Mouse (Mus musculus): ENCODE results near the gene Tjp2.
A peak's percentile ranks its signal among the peaks of the same experiment; 100 is the strongest.

The Tjp2 gene

GRCm38 (mm10) chr19:24176692-24177091, 48.1 kb downstream of the Tjp2 start:
- no peak for DNase-seq

- DNase-seq, result no peak
These were observed 49.9 kb downstream of the Tjp2 start for GRCm38 (mm10) chr19:24174896-24175295.

DNA sequence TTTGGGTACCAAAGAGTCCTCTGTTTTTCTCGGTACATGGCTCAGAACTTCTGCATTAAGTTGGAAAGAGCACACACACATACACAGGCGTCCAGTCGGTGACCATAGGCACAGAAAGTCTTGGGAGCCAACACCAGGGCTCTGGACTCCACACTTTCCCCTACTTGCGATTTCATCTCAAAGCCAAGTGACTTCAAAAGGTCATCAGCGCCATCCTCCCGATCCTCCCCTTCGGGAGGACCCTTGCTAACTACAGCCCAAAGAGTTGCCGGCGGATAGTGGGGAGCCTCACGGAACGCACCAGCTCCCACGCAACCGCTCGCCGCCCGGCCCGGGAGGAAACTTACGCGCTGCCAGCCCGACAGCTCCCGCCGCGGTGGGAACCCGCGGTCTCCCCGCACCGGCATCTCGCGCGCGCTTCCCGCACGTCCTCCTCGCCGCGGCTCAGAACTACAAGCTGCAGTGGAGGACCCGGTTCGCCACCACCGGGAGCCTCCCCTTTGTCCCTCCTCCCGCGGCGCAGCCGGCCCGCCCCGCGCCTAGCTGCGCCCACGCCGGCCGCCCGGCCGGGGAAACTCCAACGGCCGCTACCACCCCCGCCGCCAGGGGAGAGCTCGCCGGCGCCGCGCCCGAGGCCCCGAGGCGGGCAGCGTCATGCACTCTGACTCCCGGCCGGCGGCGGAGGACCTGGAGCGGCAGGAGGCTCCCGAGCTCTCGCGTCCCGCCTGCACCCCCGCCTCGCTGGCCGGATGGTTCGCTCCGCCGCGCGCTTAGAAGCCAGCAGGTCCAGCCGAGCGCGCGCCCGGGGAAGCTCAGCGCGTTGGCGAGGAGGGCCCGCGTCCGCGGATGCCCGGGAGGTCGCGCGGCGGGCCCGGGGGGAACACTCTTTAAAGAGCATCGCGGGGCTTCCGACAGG, 51.0 kb downstream of the Tjp2 start:
- peak; percentile 99 for DNase-seq

GRCm38 (mm10) chr19:24173020-24173419, 51.8 kb downstream of the Tjp2 start:
- no peak for DNase-seq

DNA sequence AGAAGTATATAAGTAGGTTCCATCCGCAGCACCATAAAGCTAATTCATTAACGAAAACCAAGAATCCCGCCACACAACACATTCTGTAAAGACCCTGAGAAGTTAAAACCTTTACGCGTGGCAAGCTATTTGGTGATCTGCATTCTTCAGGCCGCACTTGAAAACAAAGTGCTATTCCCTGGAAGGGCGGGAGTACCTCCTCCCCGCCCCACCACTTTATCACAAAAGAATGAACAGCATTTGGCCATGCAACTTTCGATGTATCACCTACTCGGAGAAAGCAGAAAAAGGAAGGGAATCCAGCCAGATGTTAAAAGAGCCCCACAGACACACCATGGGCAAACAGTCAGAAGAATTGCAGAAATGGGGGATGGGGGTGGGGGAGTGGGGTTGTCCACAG, 56.3 kb downstream of the Tjp2 start:
- DNase-seq, result no peak

DNA sequence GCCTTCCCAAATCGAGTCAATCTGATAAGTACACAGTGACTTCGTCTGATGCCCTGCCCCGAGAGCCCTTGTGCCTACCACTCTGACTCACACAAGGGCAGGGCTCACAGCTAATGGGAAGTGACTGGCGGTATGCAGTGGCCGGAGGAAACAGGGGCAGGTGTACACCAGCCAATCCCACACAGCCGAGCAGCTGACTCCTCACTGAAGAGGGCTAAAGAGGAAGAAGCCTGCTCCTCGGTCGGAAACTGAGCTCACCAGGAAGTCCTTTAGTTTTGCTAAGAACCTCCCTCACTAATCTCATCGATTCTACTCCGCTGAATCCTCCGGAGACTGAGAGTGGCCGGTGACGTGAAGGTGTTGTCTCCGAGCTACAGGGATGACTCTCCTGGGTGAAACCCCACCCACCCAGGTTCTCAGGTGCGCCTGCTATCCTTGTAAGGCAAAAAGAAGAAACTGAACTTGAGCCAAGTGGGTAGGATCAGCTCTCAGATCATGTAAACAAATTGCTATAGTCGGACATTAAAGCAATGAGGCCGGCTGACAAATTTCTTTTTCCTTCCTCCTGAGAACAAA, 58.2 kb downstream of the Tjp2 start:
- DNase-seq, result peak; percentile 76

DNA sequence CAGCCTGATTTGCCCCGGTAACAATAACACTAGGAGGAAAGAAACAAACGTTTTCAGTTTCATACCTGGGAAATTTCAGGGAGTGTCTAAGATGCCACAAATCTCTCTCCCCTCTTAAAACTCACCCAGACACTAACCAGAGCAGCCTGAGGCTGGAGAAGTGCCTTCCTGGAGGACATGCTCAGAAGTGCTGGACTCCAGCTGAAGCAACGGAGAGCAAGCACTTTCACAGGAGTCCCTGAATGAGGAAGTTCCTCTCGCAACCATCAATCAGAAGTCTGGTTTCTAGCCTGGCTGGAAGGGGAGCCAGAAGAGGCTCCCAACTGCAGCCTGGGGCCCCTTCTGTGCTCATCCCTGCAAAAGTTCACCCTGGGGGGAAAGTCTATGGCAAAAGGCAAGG, 60.9 kb downstream of the Tjp2 start:
- DNase-seq, result no peak

DNA sequence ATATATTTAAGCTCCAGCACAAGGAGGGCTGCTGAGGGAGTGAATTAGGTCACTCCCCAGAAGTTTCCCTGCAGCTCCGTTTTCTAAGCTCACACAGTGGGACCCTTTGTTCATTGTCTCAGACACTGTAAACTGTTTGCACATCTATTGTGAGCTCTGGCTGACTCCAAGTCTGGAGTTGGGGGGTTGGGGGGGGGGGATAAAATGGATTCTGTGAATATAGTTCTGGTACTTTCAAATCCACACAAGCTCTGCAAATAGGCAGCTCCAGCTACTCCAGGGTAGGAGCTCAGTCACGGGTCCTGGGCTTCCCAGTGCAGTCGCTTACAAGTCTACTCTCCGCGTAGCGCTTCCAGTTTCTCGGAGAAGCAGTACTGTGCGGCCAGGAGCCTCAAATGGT, 64.4 kb downstream of the Tjp2 start:
- DNase-seq, result peak; percentile 95

DNA sequence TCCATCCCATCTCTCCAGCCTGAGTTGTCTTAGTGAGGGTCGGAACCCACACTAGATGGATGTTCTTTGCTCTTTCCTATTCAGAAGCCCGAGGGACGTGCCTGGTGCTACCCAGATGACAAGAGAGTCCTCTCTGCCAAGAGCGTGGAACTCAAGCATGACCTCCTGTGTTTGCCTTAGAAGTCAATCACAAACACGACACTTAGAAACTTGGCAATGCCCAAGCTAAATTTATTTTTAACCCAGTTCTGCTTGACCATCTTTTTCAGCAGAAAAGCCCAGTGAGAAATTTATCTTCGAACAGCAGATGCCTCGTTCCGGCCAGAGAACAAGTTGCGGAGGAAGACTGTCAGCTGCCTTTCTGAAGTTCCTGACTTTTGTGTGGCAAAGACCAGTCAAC, 65.1 kb downstream of the Tjp2 start:
- DNase-seq, result peak; percentile 55

- no peak for DNase-seq
These were observed 65.5 kb downstream of the Tjp2 start for GRCm38 (mm10) chr19:24159334-24159733.

- DNase-seq, result no peak
These were observed 68.8 kb downstream of the Tjp2 start for GRCm38 (mm10) chr19:24156067-24156455.

DNA sequence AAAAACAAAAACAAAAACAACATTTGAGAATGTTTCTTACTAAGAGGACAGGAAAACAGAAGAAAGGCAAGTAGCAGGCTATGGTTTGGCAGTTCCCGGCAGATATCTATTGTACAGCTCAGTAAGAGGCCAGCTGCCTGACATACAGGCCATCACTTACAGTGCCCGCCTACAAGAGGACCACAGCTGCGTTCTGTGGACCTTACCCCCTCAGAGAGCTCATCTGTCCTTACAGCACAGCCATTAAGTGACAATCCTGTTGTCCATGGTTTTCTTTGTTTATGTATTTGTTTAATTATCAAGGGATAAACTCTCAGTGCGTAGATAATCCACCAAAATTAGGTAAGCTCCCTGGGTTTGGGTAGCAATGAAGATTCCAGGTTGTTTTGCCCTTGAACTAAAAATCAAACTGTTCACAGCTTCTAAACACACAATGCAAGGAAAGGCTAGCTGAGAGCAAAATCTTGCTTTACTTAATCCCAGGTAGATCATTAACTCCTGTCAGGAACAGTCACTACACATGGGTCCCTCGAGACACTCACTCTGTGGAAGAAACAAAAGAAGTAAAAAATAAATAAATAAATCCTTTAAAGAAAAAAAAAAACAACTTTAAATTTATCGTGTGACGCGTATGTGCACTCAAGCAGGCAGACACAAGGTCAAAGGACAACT, 69.3 kb downstream of the Tjp2 start:
- peak; percentile 30 for DNase-seq

DNA sequence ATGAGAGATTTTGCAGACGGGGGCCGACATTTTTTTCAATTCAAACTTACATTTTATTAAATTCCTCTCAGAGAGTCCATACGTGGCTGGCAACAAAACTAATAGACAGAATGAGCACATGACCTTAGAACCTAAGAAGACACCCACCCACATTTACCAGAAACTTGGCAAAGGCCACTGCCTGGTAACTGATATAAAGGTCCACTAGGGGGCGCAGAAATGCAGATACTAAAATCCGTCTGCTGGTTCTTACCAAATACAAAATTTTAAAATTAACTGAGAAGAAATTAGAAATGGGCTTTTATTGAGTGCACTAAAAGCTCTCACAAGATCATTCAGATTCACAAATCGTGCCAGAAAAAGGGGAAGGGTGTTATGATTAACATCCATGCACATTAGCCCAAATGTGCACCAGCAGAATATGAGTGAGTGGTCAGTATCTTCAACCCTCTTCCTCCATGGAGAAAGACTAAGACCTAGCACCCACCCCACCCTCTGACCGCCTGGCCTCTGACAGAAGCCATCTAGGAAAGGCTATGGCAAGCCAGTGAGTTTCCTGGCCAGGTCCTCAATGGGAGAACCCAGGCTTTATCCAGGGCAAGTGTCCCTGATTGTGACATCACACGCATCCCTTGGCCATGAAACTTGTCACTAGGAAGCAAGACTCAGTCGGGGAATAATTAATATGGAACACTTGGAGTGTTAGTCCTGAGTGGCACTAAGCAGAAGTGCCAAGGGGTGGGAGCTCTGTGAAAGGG, 71.4 kb downstream of the Tjp2 start:
- DNase-seq, result peak; percentile 79

GRCm38 (mm10) chr19:24144009-24144408, 80.8 kb downstream of the Tjp2 start:
- DNase-seq, result no peak

DNA sequence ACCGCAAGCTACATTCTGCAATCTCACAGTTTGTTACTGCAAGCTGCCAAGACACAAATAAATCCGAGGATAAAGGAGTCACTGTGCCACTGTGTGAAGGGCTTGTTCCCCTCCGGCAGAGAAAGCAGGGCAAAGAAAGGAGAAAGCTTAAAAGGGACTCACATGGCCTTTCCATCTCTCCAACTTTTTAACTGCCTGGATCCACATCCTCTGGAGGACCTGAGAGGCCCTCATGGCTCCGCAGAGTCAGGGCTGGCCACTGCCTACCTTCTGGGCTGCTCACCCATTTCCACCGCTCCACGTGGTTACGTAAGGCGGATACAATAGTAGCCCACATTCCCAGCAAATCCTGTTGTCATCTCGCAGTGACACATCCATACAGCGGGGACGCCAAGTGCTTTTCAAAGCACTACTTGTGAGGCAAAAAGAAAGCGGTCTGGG, 82.2 kb downstream of the Tjp2 start:
- no peak for DNase-seq

GRCm38 (mm10) chr19:24140298-24140697, 84.5 kb downstream of the Tjp2 start:
- DNase-seq, result peak; percentile 20

GRCm38 (mm10) chr19:24137392-24137791, 87.4 kb downstream of the Tjp2 start:
- no peak for DNase-seq

- peak; percentile 27 for DNase-seq
These were observed 89.8 kb downstream of the Tjp2 start for GRCm38 (mm10) chr19:24134991-24135390.

GRCm38 (mm10) chr19:24134144-24134911, 90.5 kb downstream of the Tjp2 start:
- peak; percentile 6 for DNase-seq

GRCm38 (mm10) chr19:24123534-24124290, 101.1 kb downstream of the Tjp2 start:
- DNase-seq, result no peak

DNA sequence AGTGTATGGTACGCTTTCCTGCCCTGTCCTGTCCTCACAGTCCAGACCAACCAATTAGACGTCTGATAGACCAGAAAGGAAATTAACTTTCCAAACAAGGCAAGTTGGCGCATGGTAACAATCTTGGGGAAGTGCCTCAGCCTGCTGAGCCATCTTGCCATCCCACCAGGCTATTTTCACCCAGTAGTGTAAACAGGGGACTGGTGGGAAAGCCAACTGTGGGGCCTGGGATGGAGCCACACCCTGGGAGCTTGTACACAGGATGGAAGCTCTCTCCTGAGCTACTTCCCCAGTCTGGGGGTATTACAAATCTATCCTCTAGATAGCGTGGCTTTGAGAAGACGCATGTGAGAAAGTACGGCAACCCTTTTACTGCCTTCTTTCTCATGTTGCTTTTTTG, 101.7 kb downstream of the Tjp2 start:
- no peak for DNase-seq
